Mouse (Mus musculus): ENCODE results near the gene Rapgef1.

Rapgef1 gene

DNA sequence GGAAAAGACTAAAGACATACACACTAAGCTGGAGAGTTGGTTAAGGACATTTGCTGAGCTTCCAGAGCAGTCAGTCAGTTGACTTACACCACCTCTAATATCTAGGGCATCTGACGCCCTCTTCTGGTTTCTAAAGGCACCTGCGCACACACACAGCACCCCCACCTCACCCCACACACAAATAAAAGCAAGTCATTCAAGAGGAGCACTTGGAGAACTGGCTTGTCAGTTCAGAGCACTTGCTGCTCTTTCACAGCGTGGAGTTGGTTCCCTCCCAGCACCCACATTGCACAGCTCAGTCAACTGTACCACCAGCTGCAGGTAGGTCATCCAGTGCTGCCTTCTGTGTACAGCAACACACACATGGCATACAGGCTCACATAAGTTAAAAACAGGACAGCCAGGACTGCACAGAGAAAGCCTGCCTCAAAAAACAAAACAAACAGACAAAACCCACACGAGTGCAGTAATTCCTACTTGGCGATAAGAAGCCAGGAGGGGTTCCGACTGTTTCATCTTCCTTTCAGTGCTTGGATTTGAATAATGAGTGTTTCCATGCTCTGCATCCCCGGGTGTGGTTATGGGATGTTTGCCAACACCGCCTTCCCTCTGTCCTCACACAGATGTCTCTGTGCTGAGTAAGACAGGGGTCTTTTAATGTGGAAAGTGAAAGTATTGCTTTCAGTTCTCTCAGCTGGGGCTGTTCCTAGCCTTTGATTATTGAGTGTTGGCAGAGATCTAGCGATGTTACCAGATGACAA, 50.9 kb downstream of the Rapgef1 start:
- DNase-seq (ENCODE audit: extremely low read depth, insufficient read length, low spot score) = peak; percentile 67

DNA sequence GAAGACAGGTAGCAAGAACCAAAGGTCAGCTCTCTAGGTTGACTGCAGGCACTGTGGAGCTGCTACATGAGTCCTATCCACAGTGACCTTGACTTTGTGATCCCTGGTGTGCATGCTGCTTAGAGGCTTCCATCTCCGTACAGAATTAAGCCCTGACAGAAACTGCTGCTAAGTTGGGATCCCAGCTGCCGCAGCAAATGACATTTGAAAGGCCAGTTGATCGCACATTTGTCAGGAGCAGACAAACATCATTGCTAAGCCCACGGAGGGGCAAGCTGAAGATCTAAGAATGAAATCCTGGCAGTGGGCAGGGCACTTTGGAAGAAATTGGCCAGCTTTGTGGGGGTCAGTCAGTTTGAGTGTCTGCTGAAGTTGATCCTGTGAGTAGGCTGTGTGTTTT, 51.9 kb downstream of the Rapgef1 start:
- no peak for DNase-seq (ENCODE audit: extremely low read depth, insufficient read length, low spot score)

DNA sequence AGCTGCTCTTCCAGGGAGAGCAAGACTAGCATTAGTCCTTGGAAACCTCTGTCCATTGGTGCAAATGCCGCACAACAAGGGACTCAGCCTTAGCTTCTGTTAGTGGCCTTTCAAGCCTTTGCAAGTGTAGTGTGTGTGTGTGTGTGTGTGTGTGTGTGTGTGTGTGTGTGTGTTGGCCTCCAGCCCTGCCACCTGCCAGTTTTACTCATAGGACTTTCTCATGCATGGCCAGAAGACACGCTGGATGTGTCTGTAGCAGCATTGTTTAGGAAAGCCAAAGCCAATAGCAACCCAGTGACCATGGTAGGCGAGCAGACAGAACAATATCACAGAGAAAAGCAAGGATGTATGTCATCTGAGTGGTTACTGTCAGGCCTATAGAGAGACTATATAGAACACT, 52.3 kb downstream of the Rapgef1 start:
- no peak for DNase-seq (ENCODE audit: extremely low read depth, insufficient read length, low spot score)

DNA sequence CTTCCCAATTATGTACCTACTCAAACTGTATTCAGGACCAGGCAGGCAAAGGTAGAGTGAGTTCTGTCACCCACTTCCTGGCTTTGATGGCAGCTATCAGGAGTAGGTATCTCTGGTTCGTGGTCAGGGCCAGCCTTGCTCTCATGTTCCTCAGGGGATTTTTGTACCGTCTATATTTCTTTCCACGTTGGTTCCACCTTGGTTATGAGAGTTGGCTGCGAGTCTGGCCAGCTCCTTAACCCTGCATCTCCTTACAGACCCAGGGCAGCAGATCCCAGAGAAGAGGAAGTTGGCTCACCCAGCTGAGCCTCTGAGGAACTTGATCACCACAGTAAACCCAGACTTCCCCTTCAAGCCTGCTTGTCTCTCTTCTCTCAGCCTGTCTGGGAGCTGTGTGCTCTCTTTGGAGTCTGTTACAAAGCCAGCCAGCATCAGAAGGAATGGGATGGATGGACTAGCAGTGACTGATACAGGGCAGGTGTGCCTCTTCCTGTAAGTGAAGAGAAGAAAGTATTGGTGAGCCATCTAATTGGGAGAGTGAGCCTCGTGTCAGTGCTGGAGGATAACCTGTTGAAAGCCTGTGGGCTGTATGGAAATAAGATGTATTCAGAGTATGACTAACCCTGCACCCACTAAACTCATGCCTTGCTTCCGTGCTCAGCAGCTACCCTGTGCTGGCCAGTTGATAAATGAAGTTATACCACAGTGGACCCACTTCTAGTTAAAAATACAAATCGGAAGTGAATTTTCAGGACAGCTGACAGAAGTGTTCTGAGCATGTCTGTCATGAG, 53.4 kb downstream of the Rapgef1 start:
- DNase-seq (ENCODE audit: extremely low read depth, insufficient read length, low spot score) = no peak

DNA sequence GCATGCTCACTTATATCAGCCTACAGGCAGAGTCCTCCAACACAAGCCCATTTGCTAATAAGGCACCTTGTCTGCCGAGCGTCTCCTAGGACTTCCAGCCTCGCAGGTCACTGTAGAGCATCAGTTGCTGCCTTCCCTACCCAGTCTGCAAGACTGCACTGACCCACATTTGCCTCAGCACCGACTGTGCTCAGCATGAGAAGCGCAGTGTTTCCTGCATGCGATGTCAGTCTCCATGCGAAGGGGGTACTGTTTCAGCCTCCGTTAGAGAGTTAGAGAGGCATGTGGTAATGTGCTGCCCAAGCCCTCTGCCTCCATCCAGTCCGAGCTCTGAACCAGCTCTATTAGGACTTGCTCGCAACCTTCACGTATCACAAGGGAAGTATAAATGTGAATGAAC, 54.6 kb downstream of the Rapgef1 start:
- DNase-seq (ENCODE audit: extremely low read depth, insufficient read length, low spot score) = no peak

DNA sequence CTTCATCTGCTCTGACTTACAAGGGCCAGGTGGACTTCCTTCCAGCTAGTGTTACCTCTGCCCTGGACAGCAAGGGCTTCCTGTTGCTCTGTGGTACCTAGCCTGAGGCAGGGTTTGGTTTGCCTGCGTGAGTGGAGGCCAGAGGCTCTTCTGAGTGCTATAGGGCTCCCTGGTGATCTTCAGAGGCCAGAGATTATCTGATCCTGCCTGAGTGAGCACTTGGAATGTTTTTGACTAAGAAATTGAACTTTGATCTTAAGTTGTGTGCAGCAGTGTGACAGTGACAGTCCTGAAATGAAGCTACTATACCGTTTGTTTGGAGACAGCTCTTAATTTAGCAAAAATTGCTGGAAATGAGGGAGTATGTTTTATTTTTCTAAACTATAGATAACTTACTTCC, 55.0 kb downstream of the Rapgef1 start:
- no peak for DNase-seq (ENCODE audit: extremely low read depth, insufficient read length, low spot score)

DNA sequence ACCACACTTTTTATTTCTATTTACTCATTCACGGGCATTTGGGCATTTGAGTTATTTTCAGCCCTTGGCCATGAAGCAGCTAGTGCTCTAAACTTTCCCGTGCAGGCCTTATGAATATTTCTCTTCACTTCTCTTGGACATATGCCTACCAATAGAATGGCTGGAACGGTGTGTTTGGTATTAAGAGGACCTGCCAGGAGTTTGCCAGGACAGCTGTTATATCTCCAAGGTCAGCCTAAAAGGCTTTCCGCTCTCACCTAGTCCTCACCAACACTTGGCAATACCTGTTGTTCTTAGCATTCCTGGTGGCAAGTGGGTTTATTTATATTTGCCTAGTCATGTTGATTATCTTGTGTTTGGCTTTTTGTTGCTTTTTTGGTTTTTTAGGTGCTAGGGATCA, 56.3 kb downstream of the Rapgef1 start:
- DNase-seq (ENCODE audit: extremely low read depth, insufficient read length, low spot score) = no peak

DNA sequence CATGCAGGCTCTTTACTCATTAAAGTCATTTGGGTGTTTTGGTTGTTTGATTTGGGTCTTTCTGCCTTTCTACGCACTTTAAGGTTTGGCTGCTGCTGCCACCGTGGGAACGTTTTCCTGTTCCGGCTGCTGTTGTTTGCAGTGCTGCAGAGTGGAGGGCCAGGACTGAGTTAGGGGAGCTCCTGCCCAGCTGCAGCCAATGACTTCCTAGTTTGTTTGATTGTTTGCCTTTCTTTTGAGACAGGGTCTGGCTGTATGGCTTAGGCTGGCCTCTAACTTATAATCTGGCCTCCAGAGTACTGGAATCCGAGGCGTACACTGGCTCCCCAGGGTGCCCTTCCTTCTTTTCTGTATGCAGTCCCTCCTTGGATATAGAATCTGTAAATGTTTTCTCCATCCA, 57.0 kb downstream of the Rapgef1 start:
- no peak for DNase-seq (ENCODE audit: extremely low read depth, insufficient read length, low spot score)

DNA sequence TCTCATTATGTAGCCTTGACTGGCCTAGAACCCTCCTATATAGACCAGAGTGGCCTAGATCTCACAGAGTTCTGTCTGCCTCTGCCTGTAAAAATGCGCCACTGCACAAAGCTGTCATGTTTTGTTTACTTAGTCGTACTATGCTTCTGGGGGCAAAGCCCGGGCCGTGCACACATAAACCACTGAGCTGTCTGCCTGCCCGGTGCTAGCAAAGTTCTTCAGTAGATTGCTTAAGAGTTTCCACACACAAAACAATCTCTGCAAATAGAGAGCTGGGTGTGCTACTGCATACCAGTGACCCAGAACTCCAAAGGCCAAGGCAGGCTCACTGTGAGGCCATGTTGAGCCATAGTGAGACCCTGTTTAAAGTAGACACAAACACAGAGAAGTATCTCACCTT, 58.3 kb downstream of the Rapgef1 start:
- DNase-seq (ENCODE audit: extremely low read depth, insufficient read length, low spot score) = no peak

DNA sequence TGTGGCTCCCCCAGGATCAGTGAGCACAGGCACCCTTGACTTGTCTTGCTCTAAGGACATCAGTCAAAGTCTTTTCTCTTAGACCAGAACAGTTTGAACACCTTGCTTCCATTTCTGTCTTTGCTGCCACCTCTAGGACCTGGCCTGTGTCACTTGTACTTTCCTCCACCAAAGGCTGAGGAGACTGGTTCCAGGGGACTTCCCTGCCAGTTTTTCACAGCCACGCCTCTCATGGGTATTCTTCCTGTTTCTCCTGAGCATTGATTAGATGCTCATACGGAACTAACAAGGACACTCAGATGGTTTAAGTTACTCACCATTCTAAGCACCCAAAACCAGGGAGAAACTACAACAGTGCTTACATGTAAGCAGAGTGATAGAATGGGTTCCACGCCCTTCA, 59.0 kb downstream of the Rapgef1 start:
- DNase-seq (ENCODE audit: extremely low read depth, insufficient read length, low spot score) = no peak

DNA sequence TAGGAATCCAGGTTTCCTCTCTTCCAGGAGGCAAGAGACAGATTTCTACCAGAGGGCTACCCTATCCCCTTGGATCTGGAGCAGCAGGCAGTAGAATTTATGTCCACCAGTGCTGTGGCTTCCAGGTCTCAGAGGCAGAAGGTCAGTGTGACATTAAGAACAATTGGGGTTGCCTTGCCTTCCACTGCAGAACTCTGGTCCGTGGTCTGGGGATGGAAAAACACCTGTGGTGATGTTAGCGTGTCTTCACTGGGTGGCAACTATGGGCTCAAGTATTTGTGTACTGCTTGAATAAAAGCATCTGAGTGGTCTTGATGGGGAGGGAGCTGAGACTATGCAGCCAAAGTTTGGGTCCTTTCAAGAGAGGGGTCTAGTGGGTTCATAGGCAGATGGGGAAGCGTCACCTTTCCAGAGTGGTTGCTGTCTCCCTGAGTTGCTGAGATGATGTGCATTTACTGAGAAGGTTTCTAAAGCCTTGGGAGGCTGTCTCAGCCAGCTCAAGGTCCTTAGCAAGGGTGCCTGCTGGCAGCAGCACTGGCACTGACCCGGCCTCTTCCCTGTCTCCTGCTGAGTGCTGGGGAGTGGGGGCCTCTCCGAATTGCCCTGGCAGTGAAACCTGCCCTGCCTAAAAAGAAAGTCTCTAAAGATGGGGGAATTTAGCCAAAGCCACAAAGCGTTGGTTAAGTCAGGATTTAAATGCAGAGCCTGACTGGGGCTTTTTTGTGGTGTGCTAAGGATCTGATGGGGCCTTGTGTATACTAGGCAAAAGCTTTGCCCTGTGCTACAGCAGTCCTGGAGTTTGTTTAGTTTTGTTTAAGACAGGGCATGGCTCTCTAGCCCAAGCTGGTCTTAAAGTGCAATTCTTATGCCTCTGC, 60.4 kb downstream of the Rapgef1 start:
- DNase-seq (ENCODE audit: extremely low read depth, insufficient read length, low spot score) = no peak

DNA sequence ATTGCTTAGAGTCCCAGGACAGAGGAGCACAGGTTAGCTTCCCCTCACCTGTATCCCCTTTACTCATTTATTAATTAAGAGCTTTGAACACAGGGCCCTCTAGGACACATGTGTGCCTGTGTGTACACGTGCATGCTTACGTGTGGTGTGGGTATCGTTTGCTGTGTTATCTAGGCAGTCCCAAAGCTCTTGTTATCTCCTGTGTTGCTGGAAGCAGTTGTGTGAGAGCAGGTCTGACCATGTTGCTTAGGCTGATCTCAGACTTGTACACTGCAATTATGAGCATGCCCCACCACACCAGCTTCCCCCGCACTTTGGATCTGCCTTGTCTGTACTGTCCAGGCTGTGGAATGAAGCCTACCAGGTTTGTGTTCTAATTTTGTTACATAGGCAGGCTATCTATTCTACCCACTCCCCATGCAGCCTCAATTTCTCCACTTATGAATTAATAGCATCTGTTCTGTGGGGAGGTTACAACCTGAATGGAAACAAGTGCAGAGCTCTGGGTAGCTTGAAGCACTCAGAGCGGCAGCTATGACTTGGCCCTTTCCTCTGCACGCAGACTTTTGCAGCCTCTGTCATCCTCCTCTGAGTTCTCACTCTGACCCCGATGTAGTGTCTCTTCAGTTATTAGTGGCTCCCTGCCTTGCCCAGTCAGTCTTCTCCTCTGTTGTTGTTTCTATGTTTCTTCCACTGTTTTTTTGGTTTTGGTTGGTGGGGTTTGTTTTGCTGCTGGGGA, 63.9 kb downstream of the Rapgef1 start:
- no peak for DNase-seq (ENCODE audit: extremely low read depth, insufficient read length, low spot score)

DNA sequence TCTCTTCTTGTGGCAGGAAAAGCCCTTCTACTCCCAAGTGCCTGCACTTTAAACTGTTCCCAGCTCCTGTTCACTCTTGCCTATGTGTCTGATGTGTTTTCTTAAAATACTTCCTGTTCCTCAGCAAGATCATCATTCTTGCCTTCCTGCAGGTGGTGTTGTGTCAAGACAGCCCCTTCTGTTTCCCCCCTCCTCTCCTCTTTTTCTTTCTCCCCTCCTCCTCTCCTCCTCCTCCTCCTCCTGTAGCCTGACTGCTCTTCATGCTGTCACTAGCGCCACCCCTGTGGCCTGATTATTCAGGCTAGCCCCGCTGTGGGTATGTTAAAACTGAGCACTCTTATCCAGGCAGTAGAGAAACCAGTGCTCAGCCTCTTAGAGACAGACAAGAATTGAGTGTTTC, 65.0 kb downstream of the Rapgef1 start:
- no peak for DNase-seq (ENCODE audit: extremely low read depth, insufficient read length, low spot score)

DNA sequence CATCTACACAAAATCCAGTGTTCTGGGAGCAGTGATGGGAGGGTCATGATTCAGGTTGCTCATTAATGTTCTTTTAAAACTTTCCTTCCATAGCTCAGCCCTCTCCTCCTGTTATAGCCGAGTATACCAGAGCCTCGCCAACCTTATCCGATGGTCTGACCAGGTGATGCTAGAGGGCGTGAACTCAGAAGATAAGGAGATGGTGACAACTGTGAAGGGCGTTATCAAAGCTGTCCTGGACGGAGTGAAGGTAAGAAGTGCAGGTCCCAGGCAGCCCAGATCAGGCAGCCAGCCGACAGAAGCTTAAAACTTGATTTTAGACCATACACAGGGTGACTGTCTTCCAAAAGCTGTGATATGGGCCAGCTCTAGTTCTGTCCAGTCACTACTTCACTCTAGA, 69.5 kb downstream of the Rapgef1 start:
- no peak for DNase-seq (ENCODE audit: extremely low read depth, insufficient read length, low spot score)

DNA sequence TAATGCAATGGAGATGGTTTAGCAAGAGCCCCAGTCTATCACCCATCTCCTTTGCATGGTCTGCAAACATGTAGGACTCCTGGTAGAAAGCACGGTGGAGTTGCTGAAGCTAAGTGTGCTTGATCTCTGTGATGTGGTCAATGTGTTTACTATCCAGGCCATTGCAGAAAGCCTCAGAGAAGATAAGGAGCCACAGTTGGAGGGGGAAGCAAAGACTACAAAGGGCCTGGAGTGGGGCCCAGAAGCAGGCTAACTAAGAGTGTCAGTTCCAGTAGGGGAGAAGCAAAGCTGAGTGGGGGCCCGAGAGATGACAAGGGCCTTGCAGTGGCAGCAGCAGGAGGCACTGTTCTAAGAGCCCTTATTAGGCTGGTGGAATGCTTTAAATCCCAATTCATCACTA, 70.0 kb downstream of the Rapgef1 start:
- DNase-seq (ENCODE audit: extremely low read depth, insufficient read length, low spot score) = no peak

DNA sequence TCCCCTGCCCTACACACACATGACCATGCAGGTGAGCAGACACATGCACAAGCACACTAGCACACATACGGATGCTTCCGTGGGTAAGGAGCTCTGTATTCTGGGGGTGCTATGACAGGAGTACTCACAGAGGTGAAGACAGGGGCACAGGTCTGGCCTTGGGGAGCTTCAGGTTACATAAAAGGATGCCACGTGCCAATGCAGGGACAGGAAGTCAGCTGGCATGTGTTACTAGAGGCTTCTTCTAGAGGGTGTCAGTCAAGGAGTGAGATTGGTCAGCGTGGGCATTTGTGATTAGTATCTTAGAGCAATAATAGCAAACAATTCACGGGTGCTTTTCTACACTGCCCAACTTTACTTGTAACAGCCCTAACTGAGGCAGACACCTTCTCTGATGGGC, 71.5 kb downstream of the Rapgef1 start:
- no peak for DNase-seq (ENCODE audit: extremely low read depth, insufficient read length, low spot score)

DNA sequence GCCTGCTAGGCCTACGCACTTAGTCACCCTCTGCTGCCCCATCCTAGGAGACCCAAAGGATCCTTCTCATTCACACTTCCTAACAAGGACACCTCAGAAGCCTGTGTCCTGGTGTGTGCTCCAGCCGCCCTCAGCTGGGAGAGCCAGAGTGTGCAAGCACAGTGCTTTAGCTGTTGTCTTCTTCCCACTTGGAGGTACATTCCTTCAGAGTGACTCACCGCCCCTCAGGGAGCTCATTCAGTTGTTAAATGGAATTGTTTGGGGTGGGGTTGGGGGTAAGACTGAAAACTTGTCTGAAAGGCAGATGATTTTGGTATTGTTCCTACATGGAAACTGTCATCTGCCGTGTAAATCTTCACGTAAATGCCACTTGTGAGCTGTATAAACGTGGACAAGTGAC, 72.0 kb downstream of the Rapgef1 start:
- DNase-seq (ENCODE audit: extremely low read depth, insufficient read length, low spot score) = peak; percentile 66

DNA sequence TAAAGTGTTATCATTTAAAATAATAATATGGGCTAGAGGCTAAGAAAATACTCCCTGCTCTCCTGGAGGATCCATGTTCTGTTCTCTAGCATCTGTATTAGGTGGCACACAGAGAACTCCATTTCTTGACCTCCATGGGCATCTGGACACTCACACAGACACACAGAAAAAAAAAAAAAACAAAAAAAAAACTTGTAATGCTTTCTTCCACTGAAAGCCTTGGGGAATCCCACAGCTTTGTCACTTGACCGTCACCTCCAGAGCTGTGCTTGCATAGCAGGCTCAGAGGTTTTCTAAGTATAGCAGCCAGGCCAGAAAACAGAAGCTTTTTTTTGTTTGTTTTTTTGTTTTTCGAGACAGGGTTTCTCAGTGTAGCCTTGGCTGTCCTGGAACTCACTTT, 72.7 kb downstream of the Rapgef1 start:
- DNase-seq (ENCODE audit: extremely low read depth, insufficient read length, low spot score) = no peak

DNA sequence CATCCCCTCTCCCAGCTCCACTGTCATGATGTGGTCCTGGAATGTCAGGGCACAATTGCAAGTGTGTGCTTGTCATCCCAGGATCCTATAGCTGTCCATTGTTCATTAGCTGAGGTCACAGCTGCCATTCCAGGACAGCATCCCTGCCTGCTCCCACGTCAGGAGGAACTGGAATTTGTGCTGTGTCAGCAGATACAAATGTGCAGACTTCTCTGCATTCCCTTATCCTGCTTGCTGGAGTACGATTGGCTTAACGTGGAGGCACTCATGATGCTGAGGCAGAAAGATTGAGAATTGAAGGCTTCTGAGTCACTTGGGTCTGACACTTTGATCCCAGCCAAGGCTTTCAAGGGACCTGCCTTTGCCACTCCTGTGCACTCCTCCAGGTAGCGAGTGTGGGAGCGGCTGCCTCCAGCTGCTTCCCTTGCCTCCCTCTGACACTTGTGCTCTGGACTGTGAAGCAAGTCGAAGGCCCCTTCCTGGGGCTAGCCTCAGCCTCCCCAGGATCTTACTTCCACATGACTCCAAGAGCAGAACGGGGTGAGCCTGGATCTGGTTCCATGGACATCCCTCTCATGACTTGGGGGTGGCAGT, 76.8 kb downstream of the Rapgef1 start:
- DNase-seq (ENCODE audit: extremely low read depth, insufficient read length, low spot score) = no peak
